17 mouse cellular contexts compared by ENCODE assay signal in the genomic region with DNA sequence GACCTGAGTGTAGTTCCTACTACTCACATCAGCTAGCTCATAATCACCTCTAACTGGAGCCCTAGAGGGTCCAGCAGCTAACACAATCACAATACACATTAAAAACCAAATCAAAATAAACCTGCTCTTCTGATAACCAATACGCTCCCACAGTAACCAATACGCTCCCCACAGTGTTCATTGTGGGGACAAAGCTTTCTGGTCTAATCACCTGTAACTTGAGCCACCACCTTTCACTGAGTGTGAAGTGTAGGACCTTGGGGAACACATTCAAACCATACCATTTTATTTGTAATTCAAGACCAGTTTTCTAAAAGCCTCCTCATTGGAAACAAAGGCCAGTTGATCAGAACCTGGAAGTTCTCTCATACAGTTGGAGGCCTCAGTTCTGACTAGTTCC. TPM values are rescaled to one million over a fixed set of nuclear protein-coding genes. Genes with fewer than 3 reads are reported as not detected.
DNase-seq lines count a peak whose midpoint lies in the region; ATAC-seq lines count a peak whose summit lies in the region.
"Had no signal": no experiment of that assay in that cellular context is flagged by ENCODE, and none has a peak within 500 bp of the region (broad histone marks: within the 10 kb centered on the region; RNA-seq: fewer than 3 reads in every experiment).

No protein-coding gene starts in this region.

- peak; percentile 17 for DNase-seq in embryonic facial prominence, embryonic 14.5 days (ENCODE audit: low spot score)
- DNase-seq in embryonic facial prominence, embryonic 10.5 days (ENCODE audit: low spot score), result no peak
- DNase-seq in heart, adult 11 months, result peak; percentile 31
- no peak for DNase-seq in heart, postnatal 10 days
- peak; percentile 2 for DNase-seq in testis, postnatal 10 days (ENCODE audit: low spot score)
- no peak for DNase-seq in testis, postnatal 14 days (ENCODE audit: low spot score)
- no peak for DNase-seq in frontal cortex, adult 2 months (ENCODE audit: extremely low spot score in 1 of 2, low spot score in 1 of 2)
- DNase-seq: adrenal gland, postnatal 10 days; adrenal gland, postnatal 25 days; cerebellum, adult 11 months; cerebellum, adult 8-10 months; cerebellum, postnatal 10 days; embryo, embryonic 11 days; forebrain, postnatal 0 days had no signal

- intact Hi-C loops in heart, postnatal 10 days (cut with DNase I), result no loop called here

- peak; percentile 83; the same call in 1 of the 2 replicates for ATAC-seq in embryonic facial prominence, embryonic 14.5 days (ENCODE audit: low read depth)
- ATAC-seq: forebrain, embryonic 13.5 days; forebrain, embryonic 15.5 days; forebrain, postnatal 0 days had no signal

- WGBS in embryonic facial prominence, embryonic 14.5 days, result 72% methylated on average over 2 of the region's 2 CpGs
- WGBS in embryonic facial prominence, embryonic 10.5 days, result 70% methylated on average over 2 of the region's 2 CpGs

- no peak overlapping the region for H3K27ac ChIP-seq in embryonic facial prominence, embryonic 14.5 days (replicated peaks; ENCODE audit: low read depth, low read length)
- H3K27ac ChIP-seq in embryonic facial prominence, embryonic 10.5 days (replicated peaks), result no peak overlapping the region
- H3K27ac ChIP-seq: embryonic facial prominence, embryonic 12.5 days; forebrain, embryonic 13.5 days; forebrain, embryonic 15.5 days had no signal

- H3K36me3 ChIP-seq in embryonic facial prominence, embryonic 14.5 days (ENCODE audit: control insufficient read depth, insufficient read depth, low read length), result no peaks in the 10 kb centered on the region
- H3K36me3 ChIP-seq in embryonic facial prominence, embryonic 10.5 days (replicated peaks), result no peaks in the 10 kb centered on the region
- H3K36me3 ChIP-seq: forebrain, embryonic 15.5 days had no signal

- H3K4me3 ChIP-seq in embryonic facial prominence, embryonic 14.5 days (ENCODE audit: low read depth, low read length), result no peak overlapping the region
- no peak overlapping the region for H3K4me3 ChIP-seq in embryonic facial prominence, embryonic 10.5 days
- H3K4me3 ChIP-seq: embryonic facial prominence, embryonic 12.5 days; forebrain, embryonic 13.5 days; forebrain, embryonic 15.5 days had no signal

- H3K4me2 ChIP-seq in embryonic facial prominence, embryonic 14.5 days (ENCODE audit: low read depth, low read length), result no peak overlapping the region
- H3K4me2 ChIP-seq: embryonic facial prominence, embryonic 12.5 days; forebrain, embryonic 13.5 days; forebrain, embryonic 15.5 days had no signal

- no peaks in the 10 kb centered on the region for H3K27me3 ChIP-seq in embryonic facial prominence, embryonic 14.5 days (replicated peaks; ENCODE audit: control insufficient read depth, insufficient read depth, low read length)
- H3K27me3 ChIP-seq in embryonic facial prominence, embryonic 10.5 days (replicated peaks; ENCODE audit: low read depth, poor library complexity, severe bottlenecking), result no peaks in the 10 kb centered on the region
- H3K27me3 ChIP-seq: embryonic facial prominence, embryonic 12.5 days; forebrain, embryonic 13.5 days; forebrain, embryonic 15.5 days had no signal

- H3K9me3 ChIP-seq in embryonic facial prominence, embryonic 14.5 days (ENCODE audit: control insufficient read depth, low read length), result no peaks in the 10 kb centered on the region
- no peaks in the 10 kb centered on the region for H3K9me3 ChIP-seq in embryonic facial prominence, embryonic 10.5 days
- H3K9me3 ChIP-seq: embryonic facial prominence, embryonic 12.5 days; forebrain, embryonic 13.5 days; forebrain, embryonic 15.5 days had no signal

- no peaks in the 10 kb centered on the region for H3K4me1 ChIP-seq in embryonic facial prominence, embryonic 14.5 days (ENCODE audit: control insufficient read depth, insufficient read depth, low read length)
- H3K4me1 ChIP-seq in embryonic facial prominence, embryonic 10.5 days, result peaks cover 18% of the 10 kb centered on the region
- H3K4me1 ChIP-seq: forebrain, embryonic 13.5 days; forebrain, embryonic 15.5 days had no signal

- H3K9ac ChIP-seq in embryonic facial prominence, embryonic 14.5 days (ENCODE audit: low read depth, low read length), result no peak overlapping the region
- H3K9ac ChIP-seq: embryonic facial prominence, embryonic 12.5 days; forebrain, embryonic 13.5 days; forebrain, embryonic 15.5 days; forebrain, postnatal 0 days had no signal

RNA-seq across cellular contexts. Expression of a gene that starts 15.4 kb away (rescaled TPM):
- polyA plus RNA-seq in embryonic facial prominence, embryonic 14.5 days (2014; fragmentation: Nextera tagmentation; extraction: Ambion mirVana), result 13.7 and 18.0 TPM in 2 replicates
- 19.4 and 20.1 TPM in 2 replicates for polyA plus RNA-seq in embryonic facial prominence, embryonic 10.5 days (2016; fragmentation: Nextera tagmentation; extraction: Ambion mirVana)
- total RNA-seq in heart, postnatal 10 days (2021), result 10 to 100 TPM; 21.3 to 27.3 TPM
- 21.1 and 22.8 TPM in 2 replicates for polyA plus RNA-seq in frontal cortex, adult 2 months (2012; rRNA removed)

Comparison
In these comparisons a context has a peak if more than half of its experiments do, and no peak if none do; other contexts are left out.
1. DNase-seq: peak in embryonic facial prominence, embryonic 14.5 days (single experiment), heart, adult 11 months (single experiment) and testis, postnatal 10 days (single experiment); none in embryonic facial prominence, embryonic 10.5 days (single experiment), heart, postnatal 10 days (0 of 2), testis, postnatal 14 days (single experiment) and frontal cortex, adult 2 months (0 of 2).